Mouse (Mus musculus): ENCODE results near the gene Pafah1b2. TPM values are rescaled to one million over a fixed set of nuclear protein-coding genes. Genes with fewer than 3 reads are reported as not detected.

The Pafah1b2 gene
- total and polyA plus RNA-seq, 2 experiments from 2014 or later: 137 to 243 TPM

GRCm38 (mm10) chr9:45939794-45940193 is 72.7 kb downstream of the Pafah1b2 start:
- H3K36me3 ChIP-seq (ENCODE audit: insufficient read depth, low read length): peaks cover 51% of the 10 kb centered on the region
- H3K4me2 ChIP-seq (ENCODE audit: low read depth, low read length): no peak overlapping the region
- H3K27me3 ChIP-seq (ENCODE audit: insufficient read depth, low read length): no peaks in the 10 kb centered on the region
- no peaks in the 10 kb centered on the region for H3K4me1 ChIP-seq (ENCODE audit: insufficient read depth, low read length)
- H3K4me3 ChIP-seq (ENCODE audit: low read length): no peak overlapping the region
- no peak for TF ChIP-seq CTCF (IDR thresholded peaks at IDR 0.05; ENCODE audit: low read depth)
- H3K9me3 ChIP-seq (ENCODE audit: low read length): no peaks in the 10 kb centered on the region
- DNase-seq (ENCODE audit: low spot score) (no peak), ATAC-seq (no peak)
- no peak overlapping the region for H3K9ac ChIP-seq (replicated peaks; ENCODE audit: low read length)
- WGBS: 90% methylated on average over 6 of the region's 6 CpGs
- no peak overlapping the region for H3K27ac ChIP-seq

DNA sequence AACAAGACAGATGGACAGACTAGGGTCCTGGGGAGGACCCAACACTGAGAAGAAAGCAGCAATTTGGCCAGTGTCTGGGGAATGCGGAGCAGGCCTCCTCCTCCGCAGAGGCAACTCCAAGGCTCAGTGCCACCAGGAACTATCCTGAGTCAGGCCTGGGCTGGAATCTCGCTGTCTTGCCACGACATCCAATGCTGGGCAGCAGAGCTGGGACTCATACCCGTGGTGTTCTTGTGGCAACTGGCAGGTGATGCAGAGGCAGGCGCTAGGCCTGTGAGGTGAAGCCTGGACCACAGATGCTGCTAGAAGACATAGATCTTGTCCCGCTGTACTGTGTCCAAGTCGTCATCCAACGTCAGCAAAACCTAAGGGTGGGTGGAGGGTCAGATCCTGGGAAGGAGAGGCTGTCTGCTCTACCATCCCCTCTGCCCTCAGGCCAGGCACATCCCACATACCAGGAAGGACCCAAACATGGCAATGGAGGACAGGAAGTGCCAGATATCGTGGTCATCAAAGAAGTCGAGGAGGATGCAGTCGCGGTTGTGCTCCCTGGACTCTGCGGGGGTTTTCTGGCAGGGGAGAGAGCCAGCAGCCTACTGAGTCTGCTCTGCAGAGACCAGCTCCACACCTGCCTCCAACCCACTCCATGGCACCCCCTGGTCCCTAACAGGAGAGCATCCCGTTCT is 73.4 kb downstream of the Pafah1b2 start:
- ATAC-seq (no peak), DNase-seq (ENCODE audit: low spot score) (no peak)
- no peak for TF ChIP-seq CTCF (IDR thresholded peaks at IDR 0.05; ENCODE audit: low read depth)
- no peak overlapping the region for H3K9ac ChIP-seq (replicated peaks; ENCODE audit: low read length)
- no peaks in the 10 kb centered on the region for H3K4me1 ChIP-seq (ENCODE audit: insufficient read depth, low read length)
- no peaks in the 10 kb centered on the region for H3K27me3 ChIP-seq (ENCODE audit: insufficient read depth, low read length)
- WGBS: 84% methylated on average over 15 of the region's 15 CpGs
- no peaks in the 10 kb centered on the region for H3K9me3 ChIP-seq (ENCODE audit: low read length)
- peaks cover 48% of the 10 kb centered on the region for H3K36me3 ChIP-seq (ENCODE audit: insufficient read depth, low read length)
- no peak overlapping the region for H3K27ac ChIP-seq
- no peak overlapping the region for H3K4me3 ChIP-seq (ENCODE audit: low read length)
- H3K4me2 ChIP-seq (ENCODE audit: low read depth, low read length): no peak overlapping the region

GRCm38 (mm10) chr9:45938088-45938487 is 74.4 kb downstream of the Pafah1b2 start:
- Histone ChIP-seq H3K9me3 (ENCODE audit: low read length) (no peaks in the 10 kb centered on the region), H3K4me1 (ENCODE audit: insufficient read depth, low read length) (no peaks in the 10 kb centered on the region), H3K9ac (replicated peaks; ENCODE audit: low read length) (no peak overlapping the region), H3K36me3 (ENCODE audit: insufficient read depth, low read length) (peaks cover 39% of the 10 kb centered on the region), H3K4me3 (ENCODE audit: low read length) (no peak overlapping the region), H3K4me2 (ENCODE audit: low read depth, low read length) (no peak overlapping the region), H3K27ac (no peak overlapping the region), H3K27me3 (ENCODE audit: insufficient read depth, low read length) (no peaks in the 10 kb centered on the region)
- 76% methylated on average over 8 of the region's 8 CpGs for WGBS
- ATAC-seq (no peak), DNase-seq (ENCODE audit: low spot score) (no peak)
- no peak for TF ChIP-seq CTCF (IDR thresholded peaks at IDR 0.05; ENCODE audit: low read depth)

DNA sequence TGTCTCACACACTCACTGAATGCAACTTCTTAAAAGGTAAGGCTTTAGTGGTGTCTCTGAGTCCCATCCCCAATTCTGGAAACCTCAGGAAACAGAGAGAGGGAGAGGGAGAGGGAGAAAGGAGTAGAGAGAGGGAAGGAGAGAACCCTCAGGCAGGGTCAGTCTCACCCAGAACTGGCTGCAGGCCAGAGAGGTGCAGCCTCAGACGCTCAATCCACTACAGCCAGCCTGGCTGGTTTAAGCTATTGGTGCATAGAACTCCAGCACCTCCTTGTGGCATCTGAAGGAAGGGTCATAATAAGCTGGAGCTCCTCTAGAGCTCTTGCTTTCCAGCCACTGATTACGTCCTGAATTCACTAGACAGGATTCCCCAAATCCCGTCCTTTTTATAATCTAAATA is 75.6 kb downstream of the Pafah1b2 start:
- Histone ChIP-seq H3K4me2 (ENCODE audit: low read depth, low read length) (no peak overlapping the region), H3K27me3 (ENCODE audit: insufficient read depth, low read length) (no peaks in the 10 kb centered on the region), H3K27ac (no peak overlapping the region), H3K4me3 (ENCODE audit: low read length) (no peak overlapping the region), H3K9me3 (ENCODE audit: low read length) (no peaks in the 10 kb centered on the region), H3K9ac (replicated peaks; ENCODE audit: low read length) (no peak overlapping the region), H3K4me1 (ENCODE audit: insufficient read depth, low read length) (no peaks in the 10 kb centered on the region), H3K36me3 (ENCODE audit: insufficient read depth, low read length) (peaks cover 29% of the 10 kb centered on the region)
- DNase-seq (ENCODE audit: low spot score) (peak; percentile 85), ATAC-seq (peak; percentile 75)
- TF ChIP-seq CTCF (IDR thresholded peaks at IDR 0.05; ENCODE audit: low read depth): peak; percentile 86
- WGBS: 20% methylated on average over 3 of the region's 3 CpGs

DNA sequence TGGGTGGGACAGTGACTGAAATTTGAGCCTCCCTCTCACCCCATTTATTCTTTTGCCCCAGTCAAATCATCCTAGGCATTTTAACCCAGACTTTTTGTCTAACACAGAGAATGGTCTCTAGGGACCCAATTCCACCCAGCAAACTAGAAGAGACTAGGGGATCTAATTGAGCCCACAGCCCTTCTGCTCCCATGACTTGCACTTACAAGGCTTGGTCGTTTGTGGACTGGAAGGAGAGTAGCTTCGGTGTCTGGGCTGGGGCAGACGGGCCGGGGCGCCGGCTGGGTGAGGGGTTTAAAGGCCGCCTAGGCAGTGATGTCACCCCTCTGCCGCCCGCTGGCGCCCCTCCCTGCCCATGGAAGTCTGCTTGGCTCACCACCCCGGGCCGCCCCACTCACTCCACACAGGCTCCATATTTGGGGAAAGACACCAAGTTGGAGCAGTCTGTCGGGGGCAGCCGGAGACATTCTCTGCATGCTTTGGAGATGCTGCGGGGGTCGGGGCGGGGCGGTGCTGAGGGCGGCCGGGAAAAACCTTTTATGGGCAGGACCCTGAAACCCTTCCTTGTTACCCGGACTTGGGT is 76.8 kb downstream of the Pafah1b2 start, which contains the start of gene Tagln:
Tagln (minus strand) TSS at position 431 of the 583 bp plus-strand sequence.
- H3K9me3 ChIP-seq (ENCODE audit: low read length): no peaks in the 10 kb centered on the region
- TF ChIP-seq CTCF (IDR thresholded peaks at IDR 0.05; ENCODE audit: low read depth): no peak
- WGBS: 7% methylated on average over 21 of the region's 21 CpGs
- no peak within 1 kb of the TSS for H3K27ac ChIP-seq
- H3K4me3 ChIP-seq (ENCODE audit: low read length): no peak within 1 kb of the TSS
- no peaks in the 10 kb centered on the region for H3K27me3 ChIP-seq (ENCODE audit: insufficient read depth, low read length)
- peak within 1 kb of the TSS; percentile 33; the same call in 1 of the 2 replicates for H3K4me2 ChIP-seq (ENCODE audit: low read depth, low read length)
- 0 out of 2 replicates have a peak within 1 kb of the TSS, but pooled peaks have one; percentile 24 for H3K9ac ChIP-seq (replicated peaks; ENCODE audit: low read length)
- DNase-seq (ENCODE audit: low spot score) (no peak), ATAC-seq (0 out of 2 replicates have a peak, but pooled peaks have one; percentile 28)
- H3K4me1 ChIP-seq (ENCODE audit: insufficient read depth, low read length): no peaks in the 10 kb centered on the region
- H3K36me3 ChIP-seq (ENCODE audit: insufficient read depth, low read length): peaks cover 19% of the 10 kb centered on the region; the same call in 1 of the 2 replicates

DNA sequence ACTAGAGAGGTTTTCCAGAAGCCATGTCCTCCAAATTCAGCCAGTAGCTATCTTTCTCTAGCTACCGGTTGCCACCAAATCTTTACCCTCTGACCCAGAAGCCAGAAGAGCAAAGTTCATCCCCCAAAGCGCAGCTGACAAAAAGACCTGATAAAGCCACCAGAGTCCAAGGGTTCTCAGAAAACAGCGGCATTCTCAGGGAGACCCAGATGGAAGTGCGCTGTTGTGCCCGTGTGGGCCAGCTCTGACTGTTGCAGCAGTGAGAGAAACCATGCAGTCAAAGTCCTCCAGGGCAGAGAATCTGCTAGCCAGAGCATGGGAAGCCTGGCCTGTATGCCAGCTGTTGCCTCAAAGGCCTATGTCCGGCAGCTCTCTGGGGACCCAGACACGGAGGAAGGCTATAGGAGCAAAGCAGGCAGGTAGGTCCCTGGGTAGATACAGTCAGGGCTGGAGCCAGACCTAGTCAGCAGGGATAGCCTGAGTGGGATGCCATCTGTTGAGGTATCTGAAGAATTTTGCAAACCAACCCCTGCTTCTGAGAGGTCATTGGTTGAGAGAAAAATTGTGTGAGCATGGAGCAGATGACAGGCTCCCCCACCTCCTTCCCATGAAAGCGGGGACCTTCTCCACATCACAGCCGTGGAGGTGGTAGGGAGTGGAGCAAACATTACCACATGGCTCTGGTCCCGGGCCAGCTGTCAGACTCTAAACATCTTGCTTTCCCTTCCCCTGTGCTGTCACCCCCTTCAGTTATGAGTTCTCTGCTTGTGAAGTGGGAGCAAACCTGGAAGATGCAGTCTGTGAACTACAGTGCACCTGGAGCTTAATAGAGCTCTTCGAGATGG is 79.7 kb downstream of the Pafah1b2 start:
- H3K9ac ChIP-seq (replicated peaks; ENCODE audit: low read length): no peak overlapping the region
- no peaks in the 10 kb centered on the region for H3K4me1 ChIP-seq (ENCODE audit: insufficient read depth, low read length)
- no peak for TF ChIP-seq CTCF (IDR thresholded peaks at IDR 0.05; ENCODE audit: low read depth)
- H3K36me3 ChIP-seq (ENCODE audit: insufficient read depth, low read length): peaks cover 24% of the 10 kb centered on the region
- no peak overlapping the region for H3K4me2 ChIP-seq (ENCODE audit: low read depth, low read length)
- H3K27ac ChIP-seq: no peak overlapping the region
- no peaks in the 10 kb centered on the region for H3K27me3 ChIP-seq (ENCODE audit: insufficient read depth, low read length)
- H3K4me3 ChIP-seq (ENCODE audit: low read length): no peak overlapping the region
- WGBS: 74% methylated on average over 11 of the region's 11 CpGs
- no peaks in the 10 kb centered on the region for H3K9me3 ChIP-seq (ENCODE audit: low read length)
- ATAC-seq: no peak
- no peak for DNase-seq (ENCODE audit: low spot score)

All from hindbrain, postnatal 0 days (tissue).